Mouse (Mus musculus) splenic B cell, adult 2 months (primary cell): ENCODE data around the gene Mgl2.

ENCODE experiments used
- DNase-seq: peaks from one replicate; pipeline ENCODE4 v3.0.0-alpha.2; 2011; ENCODE audit warnings: low read depth, low spot score
- H3K27me3 ChIP-seq: 2 replicates; pipeline ENCODE4 v1.6.1; 2012; ENCODE audit warnings: mild to moderate bottlenecking, low read length, moderate library complexity, mixed read lengths; ENCODE audit not compliant: control insufficient read depth, poor library complexity, insufficient read depth, severe bottlenecking
- H3K36me3 ChIP-seq: 2 replicates; pipeline ENCODE4 v1.6.1; 2012; ENCODE audit warnings: mild to moderate bottlenecking, low read length, moderate library complexity, mixed read lengths; ENCODE audit not compliant: control insufficient read depth, poor library complexity, insufficient read depth, severe bottlenecking

Gene Mgl2

GRCm38 (mm10) chr11:70185120-70185519, 55.0 kb downstream of the Mgl2 start:
- no peak for DNase-seq
- no peaks in the 10 kb centered on the region for H3K36me3 ChIP-seq
- H3K27me3 ChIP-seq: no peaks in the 10 kb centered on the region
